Mouse (Mus musculus): ENCODE measurements at regions not wholly inside any gene's neighbourhood (a gene's known extent, or its start where the extent isn't known, plus 50 kb on each side); places are given as distances from the start of the nearest gene placed in this dataset.
A peak's percentile ranks its signal among the peaks of the same experiment; 100 is the strongest.

GRCm38 (mm10) chr8:34268806-34269520 is 157.4 kb upstream of the Gm10131 start:
- no peak for ATAC-seq (ENCODE audit: low FRiP score, low TSS enrichment)
- Histone ChIP-seq H3K27me3 (ENCODE audit: control insufficient read depth, insufficient read depth, low read length) (no peaks in the 10 kb centered on the region), H3K4me3 (ENCODE audit: low read depth, low read length) (no peak overlapping the region), H3K4me1 (replicated peaks; ENCODE audit: control insufficient read depth, insufficient read depth) (no peaks in the 10 kb centered on the region), H3K4me2 (replicated peaks; ENCODE audit: low read depth) (no peak overlapping the region), H3K36me3 (ENCODE audit: control insufficient read depth, insufficient read depth, low read length) (no peaks in the 10 kb centered on the region), H3K9ac (ENCODE audit: low read length) (no peak overlapping the region), H3K9me3 (ENCODE audit: control insufficient read depth, low read length) (no peaks in the 10 kb centered on the region), H3K27ac (replicated peaks) (no peak overlapping the region)
- TF ChIP-seq EP300 (optimal IDR thresholded peaks at IDR 0.05) (no peak), CTCF (IDR thresholded peaks at IDR 0.05; ENCODE audit: low read depth) (peak; percentile 47)
- DNase-seq (ENCODE audit: low spot score) = no peak
- 83% methylated on average over 18 of the region's 18 CpGs for WGBS

- WGBS = 83% methylated on average over 2 of the region's 2 CpGs
- Histone ChIP-seq H3K4me1 (replicated peaks; ENCODE audit: control insufficient read depth, insufficient read depth) (no peaks in the 10 kb centered on the region), H3K27me3 (ENCODE audit: control insufficient read depth, insufficient read depth, low read length) (no peaks in the 10 kb centered on the region), H3K4me3 (ENCODE audit: low read depth, low read length) (no peak overlapping the region), H3K27ac (replicated peaks) (no peak overlapping the region), H3K4me2 (replicated peaks; ENCODE audit: low read depth) (no peak overlapping the region), H3K9ac (ENCODE audit: low read length) (no peak overlapping the region), H3K36me3 (ENCODE audit: control insufficient read depth, insufficient read depth, low read length) (no peaks in the 10 kb centered on the region), H3K9me3 (ENCODE audit: control insufficient read depth, low read length) (no peaks in the 10 kb centered on the region)
- DNase-seq (ENCODE audit: low spot score) = no peak
- no peak for ATAC-seq (ENCODE audit: low FRiP score, low TSS enrichment)
- TF ChIP-seq EP300 (optimal IDR thresholded peaks at IDR 0.05) (no peak), CTCF (IDR thresholded peaks at IDR 0.05; ENCODE audit: low read depth) (no peak)
These were observed 143.4 kb upstream of the Gm10131 start for GRCm38 (mm10) chr8:34254978-34255377.

- H3K27me3 ChIP-seq (ENCODE audit: control insufficient read depth, insufficient read depth, low read length) = no peaks in the 10 kb centered on the region
These were observed 140.4 kb upstream of the Gm10131 start for GRCm38 (mm10) chr8:34251934-34252333.

GRCm38 (mm10) chr8:34239346-34239900 is 127.9 kb upstream of the Gm10131 start:
- DNase-seq (ENCODE audit: low spot score) (no peak), ATAC-seq (ENCODE audit: low FRiP score, low TSS enrichment) (no peak)
- Histone ChIP-seq H3K9me3 (ENCODE audit: control insufficient read depth, low read length) (no peaks in the 10 kb centered on the region), H3K36me3 (ENCODE audit: control insufficient read depth, insufficient read depth, low read length) (no peaks in the 10 kb centered on the region), H3K4me2 (replicated peaks; ENCODE audit: low read depth) (no peak overlapping the region), H3K4me3 (ENCODE audit: low read depth, low read length) (no peak overlapping the region), H3K4me1 (replicated peaks; ENCODE audit: control insufficient read depth, insufficient read depth) (no peaks in the 10 kb centered on the region), H3K9ac (ENCODE audit: low read length) (no peak overlapping the region), H3K27me3 (ENCODE audit: control insufficient read depth, insufficient read depth, low read length) (no peaks in the 10 kb centered on the region), H3K27ac (replicated peaks) (no peak overlapping the region)
- WGBS = 89% methylated on average over 6 of the region's 6 CpGs
- TF ChIP-seq EP300 (optimal IDR thresholded peaks at IDR 0.05) (no peak), CTCF (IDR thresholded peaks at IDR 0.05; ENCODE audit: low read depth) (no peak)

More at GRCm38 (mm10) chr8:34251934-34252333, 140.4 kb upstream of the Gm10131 start:
- Histone ChIP-seq H3K4me1 (replicated peaks; ENCODE audit: control insufficient read depth, insufficient read depth) (no peaks in the 10 kb centered on the region), H3K9me3 (ENCODE audit: control insufficient read depth, low read length) (no peaks in the 10 kb centered on the region), H3K4me3 (ENCODE audit: low read depth, low read length) (no peak overlapping the region), H3K36me3 (ENCODE audit: control insufficient read depth, insufficient read depth, low read length) (no peaks in the 10 kb centered on the region), H3K9ac (ENCODE audit: low read length) (no peak overlapping the region), H3K4me2 (replicated peaks; ENCODE audit: low read depth) (no peak overlapping the region), H3K27ac (replicated peaks) (no peak overlapping the region)
- 90% methylated on average over 7 of the region's 7 CpGs for WGBS
- no peak for ATAC-seq (ENCODE audit: low FRiP score, low TSS enrichment)
- DNase-seq (ENCODE audit: low spot score) = no peak
- no peak for TF ChIP-seq EP300 (optimal IDR thresholded peaks at IDR 0.05)
- no peak for TF ChIP-seq CTCF (IDR thresholded peaks at IDR 0.05; ENCODE audit: low read depth)

GRCm38 (mm10) chr8:34233705-34234104 is 122.2 kb upstream of the Gm10131 start:
- no peak overlapping the region for H3K4me3 ChIP-seq (ENCODE audit: low read depth, low read length)
- ATAC-seq (ENCODE audit: low FRiP score, low TSS enrichment) = no peak
- no peaks in the 10 kb centered on the region for H3K36me3 ChIP-seq (ENCODE audit: control insufficient read depth, insufficient read depth, low read length)
- TF ChIP-seq EP300 (optimal IDR thresholded peaks at IDR 0.05) (no peak), CTCF (IDR thresholded peaks at IDR 0.05; ENCODE audit: low read depth) (no peak)
- no peaks in the 10 kb centered on the region for H3K9me3 ChIP-seq (ENCODE audit: control insufficient read depth, low read length)
- WGBS = 70% methylated on average over 4 of the region's 4 CpGs
- no peak for DNase-seq (ENCODE audit: low spot score)
- no peak overlapping the region for H3K27ac ChIP-seq (replicated peaks)
- no peaks in the 10 kb centered on the region for H3K27me3 ChIP-seq (ENCODE audit: control insufficient read depth, insufficient read depth, low read length)
- no peak overlapping the region for H3K4me2 ChIP-seq (replicated peaks; ENCODE audit: low read depth)
- no peaks in the 10 kb centered on the region for H3K4me1 ChIP-seq (replicated peaks; ENCODE audit: control insufficient read depth, insufficient read depth)
- no peak overlapping the region for H3K9ac ChIP-seq (ENCODE audit: low read length)

- TF ChIP-seq EP300 (optimal IDR thresholded peaks at IDR 0.05) (no peak), CTCF (IDR thresholded peaks at IDR 0.05; ENCODE audit: low read depth) (no peak)
- Histone ChIP-seq H3K4me2 (replicated peaks; ENCODE audit: low read depth) (no peak overlapping the region), H3K9ac (ENCODE audit: low read length) (no peak overlapping the region), H3K36me3 (ENCODE audit: control insufficient read depth, insufficient read depth, low read length) (no peaks in the 10 kb centered on the region), H3K27me3 (ENCODE audit: control insufficient read depth, insufficient read depth, low read length) (no peaks in the 10 kb centered on the region), H3K9me3 (ENCODE audit: control insufficient read depth, low read length) (no peaks in the 10 kb centered on the region), H3K4me3 (ENCODE audit: low read depth, low read length) (no peak overlapping the region), H3K27ac (replicated peaks) (no peak overlapping the region), H3K4me1 (replicated peaks; ENCODE audit: control insufficient read depth, insufficient read depth) (no peaks in the 10 kb centered on the region; the same call in 1 of the 2 replicates)
- ATAC-seq (ENCODE audit: low FRiP score, low TSS enrichment) (peak; percentile 71), DNase-seq (ENCODE audit: low spot score) (peak; percentile 21)
- 60% methylated on average over 3 of the region's 3 CpGs for WGBS
These were observed 117.9 kb upstream of the Gm10131 start for GRCm38 (mm10) chr8:34229477-34229876.

Measured in stomach, postnatal 0 days (tissue).